Mouse (Mus musculus) heart, embryonic 14.5 days (tissue): ENCODE data around the gene Vnn3. TPM values are rescaled to one million over a fixed set of nuclear protein-coding genes. Genes with fewer than 3 reads are reported as not detected.

Experiments used
- ATAC-seq: fragments of 200-750 bp; cut with Nextera tagmentation; 2 replicates; pipeline ENCODE4 v1.8.0; 2017; ENCODE audit warnings: low read depth, moderate TSS enrichment; ENCODE audit not compliant: insufficient number of reproducible peaks, insufficient read depth, low FRiP score
- H3K27ac ChIP-seq, 2 experiments: fragments of 200-500 bp in 1 of 2; fragments of 300-500 bp in 1 of 2; sonication (generic) in 1 of 2; replicated peaks in 1 of 2; 2 replicates each; pipeline ENCODE4 v1.5.1; 2012 to 2014; ENCODE audit warnings: low read depth in 2 of 2, low read length in 2 of 2, control low read depth in 1 of 2, mild to moderate bottlenecking in 1 of 2, mixed read lengths in 1 of 2; ENCODE audit not compliant: control insufficient read depth in 1 of 2, insufficient read depth in 1 of 2
- H3K27me3 ChIP-seq: fragments of 300-500 bp; sonication (generic); 2 replicates; pipeline ENCODE4 v1.6.1; 2014; ENCODE audit warnings: mild to moderate bottlenecking, low read length, control low read depth; ENCODE audit not compliant: control insufficient read depth, insufficient read depth
- H3K36me3 ChIP-seq: fragments of 300-500 bp; sonication (generic); 2 replicates; pipeline ENCODE4 v1.6.1; 2014; ENCODE audit warnings: mild to moderate bottlenecking, control low read depth, low read length, mixed read lengths; ENCODE audit not compliant: control insufficient read depth, insufficient read depth
- H3K4me1 ChIP-seq, 2 experiments: fragments of 200-500 bp in 1 of 2; fragments of 300-500 bp in 1 of 2; sonication (generic) in 1 of 2; 2 replicates each; pipeline ENCODE4 v1.6.1; 2012 to 2014; ENCODE audit warnings: low read length in 2 of 2, control low read depth in 1 of 2, mixed read lengths in 1 of 2; ENCODE audit not compliant: control insufficient read depth in 2 of 2, insufficient read depth in 2 of 2
- H3K4me2 ChIP-seq: fragments of 300-500 bp; sonication (generic); 2 replicates; pipeline ENCODE4 v1.6.1; 2014; ENCODE audit warnings: mild to moderate bottlenecking, low read length
- H3K4me3 ChIP-seq, 2 experiments: fragments of 200-500 bp in 1 of 2; fragments of 300-500 bp in 1 of 2; sonication (generic) in 1 of 2; 2 replicates each; pipeline ENCODE4 v1.5.1; 2012 to 2014; ENCODE audit warnings: low read length in 2 of 2, mild to moderate bottlenecking in 2 of 2, control low read depth in 1 of 2, low read depth in 1 of 2, moderate library complexity in 1 of 2; ENCODE audit not compliant: control insufficient read depth in 1 of 2, insufficient read depth in 1 of 2
- H3K9ac ChIP-seq: fragments of 300-500 bp; sonication (generic); 2 replicates; pipeline ENCODE4 v1.6.1; 2014; ENCODE audit warnings: mild to moderate bottlenecking, low read length
- H3K9me3 ChIP-seq: fragments of 300-500 bp; sonication (generic); 2 replicates; pipeline ENCODE4 v1.6.1; 2016; ENCODE audit warnings: low read length, control low read depth; ENCODE audit not compliant: control insufficient read depth
- WGBS: fragments of 180-500 bp; shearing (Covaris S2); extraction: QIAGEN DNeasy Blood & Tissue Kit; methylation state at CpG from one replicate; pipeline ENCODE4 v1.1.7; 2014; 5-methylcytosine and 5-hydroxymethylcytosine counted together
- polyA plus RNA-seq: library from polyadenylated mRNA; unstranded; fragments of >200 nt; fragmentation: Nextera tagmentation; extraction: Ambion mirVana; gene quantifications from 2 replicates; pipeline ENCODE4 v1.2.1, GENCODE M21; 2014

The Vnn3 gene
- polyA plus RNA-seq, 1 experiment from 2014 or later, result 0.15 TPM

DNA sequence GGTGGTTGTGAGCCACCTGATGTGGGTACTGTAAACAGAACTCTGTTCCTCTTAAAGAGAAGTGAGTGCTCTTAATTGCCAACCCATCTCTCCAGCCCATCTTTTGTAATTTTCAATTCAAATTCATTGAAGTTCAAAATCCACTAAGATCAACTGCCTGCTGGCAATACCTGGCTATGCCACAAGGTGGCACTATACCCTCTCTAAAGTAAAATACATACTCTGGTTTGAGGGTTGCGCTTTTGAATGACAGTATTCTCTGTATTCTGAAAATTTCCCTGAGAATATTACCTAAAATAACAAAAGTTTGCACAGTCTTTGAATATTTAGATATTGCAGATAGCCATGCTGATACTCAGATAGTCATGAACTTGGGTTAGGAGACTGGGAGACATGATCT lies 36.1 kb upstream of the Vnn3 start:
- no peak for ATAC-seq
- Histone ChIP-seq H3K4me2 (no peak overlapping the region), H3K4me1 (no peaks in the 10 kb centered on the region; a peak in 1 of 4 replicates), H3K36me3 (peaks cover 14% of the 10 kb centered on the region; the same call in 1 of the 2 replicates), H3K27ac (no peak overlapping the region), H3K4me3 (no peak overlapping the region), H3K27me3 (no peaks in the 10 kb centered on the region), H3K9me3 (no peaks in the 10 kb centered on the region), H3K9ac (no peak overlapping the region)
- WGBS, result 59% methylated on average over 1 of the region's 1 CpGs

DNA sequence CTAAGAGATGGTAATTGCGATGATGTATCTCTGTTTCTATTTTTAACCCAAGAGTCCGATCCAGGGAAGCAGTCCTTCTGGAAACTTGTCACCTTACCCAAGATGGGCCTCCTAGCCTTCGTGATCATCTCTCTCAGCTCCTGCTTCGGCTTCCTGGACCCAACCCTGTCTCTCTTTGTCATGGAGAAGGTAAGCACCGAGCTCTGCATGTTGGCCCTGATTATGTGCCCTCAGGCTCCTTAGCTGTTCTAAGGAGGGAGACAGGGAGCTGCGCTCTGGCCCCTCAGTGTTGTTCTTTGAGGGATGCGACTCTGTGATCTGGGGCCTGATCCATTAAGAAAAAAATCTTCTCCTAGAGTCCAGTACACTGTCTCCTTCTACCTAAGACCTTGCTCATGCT lies 35.0 kb upstream of the Vnn3 start:
- Histone ChIP-seq H3K9me3 (no peaks in the 10 kb centered on the region), H3K4me1 (no peaks in the 10 kb centered on the region; a peak in 1 of 4 replicates), H3K27me3 (no peaks in the 10 kb centered on the region), H3K4me2 (no peak overlapping the region), H3K4me3 (no peak overlapping the region), H3K9ac (no peak overlapping the region), H3K36me3 (peaks cover 18% of the 10 kb centered on the region), H3K27ac (no peak overlapping the region)
- 61% methylated on average over 7 of the region's 7 CpGs for WGBS
- 0 out of 2 replicates have a peak, but pooled peaks have one; percentile 13 for ATAC-seq

DNA sequence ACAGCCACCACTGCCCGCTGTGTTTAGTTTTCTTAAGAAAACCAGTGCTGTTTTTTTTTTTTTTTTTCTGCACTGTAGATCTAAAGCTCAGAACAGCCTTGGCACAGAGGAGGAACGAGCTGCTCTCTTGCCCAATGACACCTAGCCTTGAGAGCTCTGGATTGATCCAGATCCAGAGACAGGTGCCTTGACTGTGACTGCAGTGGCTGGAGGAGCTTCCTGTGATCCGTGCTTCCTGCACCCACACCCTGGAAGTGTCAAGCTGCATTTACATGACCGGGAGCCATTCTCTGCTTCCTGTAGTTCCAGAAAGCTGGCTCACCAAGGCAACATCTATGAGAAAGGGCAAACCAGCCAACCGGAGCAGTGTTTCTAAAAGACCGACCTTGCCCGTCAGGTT lies 24.7 kb upstream of the Vnn3 start:
- no peak overlapping the region for H3K9ac ChIP-seq
- no peak overlapping the region for H3K4me3 ChIP-seq
- H3K9me3 ChIP-seq, result no peaks in the 10 kb centered on the region
- 83% methylated on average over 7 of the region's 7 CpGs for WGBS
- no peaks in the 10 kb centered on the region for H3K4me1 ChIP-seq
- no peaks in the 10 kb centered on the region for H3K27me3 ChIP-seq
- peaks cover 53% of the 10 kb centered on the region for H3K36me3 ChIP-seq
- no peak for ATAC-seq
- no peak overlapping the region for H3K4me2 ChIP-seq
- no peak overlapping the region for H3K27ac ChIP-seq

DNA sequence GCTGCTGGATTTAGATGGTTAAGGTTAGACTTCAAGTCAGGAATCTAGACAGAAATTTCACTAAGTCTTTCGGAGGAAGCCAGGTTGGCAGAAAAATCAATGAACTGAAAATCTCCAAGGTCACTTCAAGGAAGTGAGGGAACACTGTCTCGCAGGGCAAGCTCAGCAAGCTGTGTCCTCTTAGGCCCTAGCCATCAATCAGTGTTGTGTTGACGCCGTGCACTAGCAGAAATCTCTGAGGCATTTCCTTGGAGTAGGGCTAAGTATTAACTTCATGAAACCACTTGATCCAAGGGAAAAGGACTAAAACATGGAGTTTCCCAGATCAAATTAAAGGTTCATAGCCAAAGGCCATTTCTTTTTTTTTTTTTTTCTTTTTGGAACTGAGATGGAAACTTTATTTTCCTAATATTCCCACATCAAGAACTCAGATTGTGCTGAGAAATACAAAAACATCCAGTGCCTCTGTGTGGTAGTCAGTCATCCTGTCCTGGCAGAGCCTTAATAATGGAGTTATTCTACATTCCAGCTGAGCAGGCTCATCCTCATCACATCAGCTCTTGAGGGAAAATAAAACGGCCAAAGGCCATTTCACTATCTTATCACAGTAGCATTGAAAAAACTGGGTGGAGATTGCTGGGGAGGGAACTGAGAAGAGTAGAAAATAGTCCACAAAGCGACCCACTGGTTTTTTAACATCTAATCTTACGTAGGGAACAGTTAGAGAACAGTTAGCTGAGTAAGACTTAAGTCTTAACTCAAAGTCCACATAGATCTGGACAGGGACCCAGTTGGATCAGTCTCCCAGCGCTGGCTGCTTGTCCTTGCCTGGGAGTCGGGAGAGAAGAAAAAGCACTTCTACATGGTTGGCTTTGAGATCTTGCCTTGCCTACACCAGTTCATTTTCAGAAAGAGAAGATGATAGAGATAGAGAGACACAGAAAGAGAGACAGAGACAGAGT lies 15.0 kb upstream of the Vnn3 start:
- Histone ChIP-seq H3K4me2 (no peak overlapping the region), H3K36me3 (no peaks in the 10 kb centered on the region), H3K4me3 (no peak overlapping the region), H3K27ac (no peak overlapping the region), H3K4me1 (no peaks in the 10 kb centered on the region), H3K27me3 (no peaks in the 10 kb centered on the region), H3K9ac (no peak overlapping the region), H3K9me3 (no peaks in the 10 kb centered on the region)
- 51% methylated on average over 9 of the region's 9 CpGs for WGBS
- no peak for ATAC-seq

DNA sequence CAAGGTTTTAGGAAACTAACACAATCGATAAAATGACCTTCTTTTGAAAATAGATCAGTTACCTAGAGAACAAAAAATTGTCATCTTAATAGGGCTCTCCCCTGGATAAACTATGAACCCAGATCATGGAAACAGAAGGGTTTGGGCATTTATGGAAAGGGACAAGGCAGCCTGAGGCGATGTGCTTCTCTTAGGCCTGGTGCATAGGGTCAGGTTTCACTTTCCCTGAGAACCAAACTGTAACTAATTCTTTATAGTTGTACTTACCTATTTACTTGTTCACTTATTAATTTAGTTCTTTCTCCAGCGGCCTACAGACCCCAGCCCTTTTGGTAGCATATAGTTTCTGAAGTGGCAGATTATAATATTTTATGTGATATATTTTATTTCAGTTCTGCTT lies 14.1 kb upstream of the Vnn3 start:
- Histone ChIP-seq H3K36me3 (no peaks in the 10 kb centered on the region), H3K4me1 (no peaks in the 10 kb centered on the region), H3K27ac (no peak overlapping the region), H3K9ac (no peak overlapping the region), H3K4me2 (no peak overlapping the region), H3K9me3 (no peaks in the 10 kb centered on the region), H3K4me3 (no peak overlapping the region), H3K27me3 (no peaks in the 10 kb centered on the region)
- 79% methylated on average over 3 of the region's 3 CpGs for WGBS
- ATAC-seq, result no peak

DNA sequence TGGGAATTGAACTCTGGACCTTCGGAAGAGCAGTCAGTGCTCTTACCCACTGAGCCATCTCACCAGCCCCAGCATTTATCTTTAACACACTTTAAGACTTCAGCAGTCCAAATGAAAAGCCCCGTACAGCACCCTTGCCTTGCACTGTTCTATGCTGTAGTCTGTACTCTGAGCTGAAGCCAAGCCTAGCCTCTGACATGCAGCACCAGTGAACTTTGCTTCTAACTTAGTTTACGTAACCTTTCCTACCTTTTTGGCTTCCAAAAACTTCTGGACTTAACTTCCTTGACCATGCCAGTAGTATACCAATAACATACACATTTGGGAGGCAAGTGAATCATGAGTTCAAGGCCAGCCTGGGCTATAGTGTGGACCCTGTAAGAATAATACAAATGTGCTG lies 12.4 kb upstream of the Vnn3 start:
- no peak overlapping the region for H3K4me2 ChIP-seq
- whole genome bisulfite sequencing, result 87% methylated on average over 3 of the region's 3 CpGs
- ATAC-seq, result no peak
- no peak overlapping the region for H3K4me3 ChIP-seq
- no peaks in the 10 kb centered on the region for H3K27me3 ChIP-seq
- H3K9me3 ChIP-seq, result no peaks in the 10 kb centered on the region
- H3K4me1 ChIP-seq, result no peaks in the 10 kb centered on the region
- no peak overlapping the region for H3K27ac ChIP-seq
- H3K9ac ChIP-seq, result no peak overlapping the region
- no peaks in the 10 kb centered on the region for H3K36me3 ChIP-seq

DNA sequence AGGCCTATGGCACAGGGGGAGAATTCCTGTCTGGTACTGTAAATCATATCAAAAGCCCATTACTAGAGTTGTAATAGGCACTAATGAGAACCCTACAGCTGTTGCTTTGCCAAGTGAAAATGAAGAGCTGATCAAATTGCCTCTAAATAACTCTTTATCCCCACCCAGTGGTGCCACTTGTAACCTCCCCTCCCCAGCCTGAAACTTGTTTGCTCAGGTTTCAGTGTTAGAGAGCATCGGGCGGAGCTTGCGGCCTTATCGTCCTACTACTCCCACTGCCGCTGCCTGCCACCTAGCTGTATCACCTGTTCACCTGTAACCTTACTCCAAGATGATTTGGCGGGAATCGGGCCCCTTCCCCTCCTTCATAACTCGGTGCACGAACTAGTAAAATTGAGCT lies 11.9 kb upstream of the Vnn3 start:
- Histone ChIP-seq H3K9ac (no peak overlapping the region), H3K36me3 (no peaks in the 10 kb centered on the region), H3K27ac (no peak overlapping the region), H3K4me1 (no peaks in the 10 kb centered on the region), H3K4me2 (no peak overlapping the region), H3K27me3 (no peaks in the 10 kb centered on the region), H3K4me3 (no peak overlapping the region), H3K9me3 (no peaks in the 10 kb centered on the region)
- no peak for ATAC-seq
- 26% methylated on average over 9 of the region's 9 CpGs for WGBS

DNA sequence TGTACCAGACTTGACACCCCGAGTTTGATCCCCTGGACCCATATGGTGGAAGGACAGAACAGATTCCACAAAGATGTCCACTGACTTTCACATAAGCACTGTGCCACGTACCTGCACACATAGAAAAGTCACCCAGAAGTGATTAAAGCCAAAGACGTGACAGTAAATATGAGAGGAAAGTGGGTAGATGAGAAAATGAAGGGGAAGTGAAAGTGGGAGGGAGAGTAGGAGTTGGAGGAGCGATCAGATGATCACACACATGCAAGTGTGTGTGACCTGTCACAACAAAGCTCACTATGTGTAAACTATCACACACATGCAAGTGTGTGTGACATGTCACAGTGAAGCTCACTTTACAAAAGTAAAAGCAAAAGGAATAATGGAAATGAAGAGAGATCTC lies 10.8 kb upstream of the Vnn3 start:
- Histone ChIP-seq H3K27me3 (no peaks in the 10 kb centered on the region), H3K4me3 (no peak overlapping the region), H3K9me3 (no peaks in the 10 kb centered on the region), H3K36me3 (no peaks in the 10 kb centered on the region), H3K27ac (no peak overlapping the region), H3K4me1 (no peaks in the 10 kb centered on the region), H3K9ac (no peak overlapping the region), H3K4me2 (no peak overlapping the region)
- ATAC-seq, result no peak
- 75% methylated on average over 4 of the region's 4 CpGs for WGBS
